Mouse (Mus musculus) heart, embryonic 11.5 days (tissue): Measurements from ENCODE around the gene Ralb. TPM values are rescaled to one million over a fixed set of nuclear protein-coding genes. Genes with fewer than 3 reads are reported as not detected.

ENCODE experiments used
- ATAC-seq: fragments of 200-750 bp; cut with Nextera tagmentation; replicated peaks from 2 replicates; pipeline ENCODE4 v1.8.0; 2017; ENCODE audit warnings: moderate library complexity; ENCODE audit not compliant: insufficient number of reproducible peaks, low FRiP score, low TSS enrichment
- H3K27ac ChIP-seq: fragments of 300-500 bp; sonication (generic); 2 replicates; pipeline ENCODE4 v1.5.1; 2014; ENCODE audit warnings: mild to moderate bottlenecking, low read depth, low read length
- H3K27me3 ChIP-seq: fragments of 300-500 bp; sonication (generic); 2 replicates; pipeline ENCODE4 v1.6.1; 2014; ENCODE audit warnings: mild to moderate bottlenecking, low read length, mixed read lengths; ENCODE audit not compliant: control insufficient read depth, insufficient read depth
- H3K36me3 ChIP-seq: fragments of 300-500 bp; sonication (generic); 2 replicates; pipeline ENCODE4 v1.6.1; 2014; ENCODE audit warnings: mild to moderate bottlenecking, low read length, moderate library complexity, mixed read lengths; ENCODE audit not compliant: control insufficient read depth, insufficient read depth
- H3K4me1 ChIP-seq: fragments of 300-500 bp; sonication (generic); 2 replicates; pipeline ENCODE4 v1.6.1; 2014; ENCODE audit warnings: low read length; ENCODE audit not compliant: control insufficient read depth, insufficient read depth
- H3K4me2 ChIP-seq: fragments of 300-500 bp; sonication (generic); 2 replicates; pipeline ENCODE4 v1.6.1; 2014; ENCODE audit warnings: mild to moderate bottlenecking, moderate library complexity
- H3K4me3 ChIP-seq: fragments of 300-500 bp; sonication (generic); 2 replicates; pipeline ENCODE4 v1.5.1; 2014; ENCODE audit warnings: low read depth, low read length
- H3K9ac ChIP-seq: fragments of 300-500 bp; sonication (generic); 2 replicates; pipeline ENCODE4 v1.6.1; 2014; ENCODE audit warnings: mild to moderate bottlenecking, low read depth, low read length, moderate library complexity
- H3K9me3 ChIP-seq: fragments of 300-500 bp; sonication (generic); replicated peaks from 2 replicates; pipeline ENCODE4 v1.6.1; 2016; ENCODE audit warnings: low read length; ENCODE audit not compliant: control insufficient read depth
- WGBS: fragments of 180-500 bp; shearing (Covaris S2); extraction: QIAGEN DNeasy Blood & Tissue Kit; methylation state at CpG from one replicate; pipeline ENCODE4 v1.1.7; 2014; ENCODE audit not compliant: insufficient replicate concordance; 5-methylcytosine and 5-hydroxymethylcytosine counted together
- polyA plus RNA-seq: library from polyadenylated mRNA; unstranded; fragments of >200 nt; fragmentation: Nextera tagmentation; extraction: Ambion mirVana; gene quantifications from 2 replicates; pipeline ENCODE4 v1.2.1, GENCODE M21; 2014

Ralb gene
- polyA plus RNA-seq, 1 experiment from 2014 or later = 146 TPM

- no peaks in the 10 kb centered on the region for H3K27me3 ChIP-seq
- H3K36me3 ChIP-seq = peaks cover 16% of the 10 kb centered on the region
- no peak overlapping the region for H3K9ac ChIP-seq
- H3K9me3 ChIP-seq = peaks cover 6% of the 10 kb centered on the region; the same call in 1 of the 2 replicates
- 83% methylated on average over 18 of the region's 18 CpGs for WGBS
- no peak; the same call in 1 of the 2 replicates for ATAC-seq
- no peak overlapping the region for H3K27ac ChIP-seq
- no peak overlapping the region for H3K4me3 ChIP-seq
- H3K4me2 ChIP-seq = no peak overlapping the region
- peaks cover 6% of the 10 kb centered on the region; the same call in 1 of the 2 replicates for H3K4me1 ChIP-seq
Measured at GRCm38 (mm10) chr1:119533093-119533805, 28.7 kb upstream of the Ralb start.

GRCm38 (mm10) chr1:119532165-119532564 is 27.6 kb upstream of the Ralb start:
- Histone ChIP-seq H3K4me1 (peaks cover 6% of the 10 kb centered on the region; the same call in 1 of the 2 replicates), H3K36me3 (peaks cover 25% of the 10 kb centered on the region), H3K9me3 (peaks cover 6% of the 10 kb centered on the region; the same call in 1 of the 2 replicates), H3K27ac (no peak overlapping the region), H3K4me2 (no peak overlapping the region), H3K9ac (no peak overlapping the region), H3K4me3 (no peak overlapping the region), H3K27me3 (no peaks in the 10 kb centered on the region)
- ATAC-seq = no peak
- 91% methylated on average over 6 of the region's 6 CpGs for WGBS

GRCm38 (mm10) chr1:119530941-119531340 is 26.3 kb upstream of the Ralb start:
- Histone ChIP-seq H3K4me1 (peaks cover 8% of the 10 kb centered on the region), H3K4me3 (no peak overlapping the region), H3K9me3 (peaks cover 6% of the 10 kb centered on the region), H3K27ac (no peak overlapping the region), H3K36me3 (peaks cover 30% of the 10 kb centered on the region), H3K9ac (no peak overlapping the region), H3K4me2 (no peak overlapping the region), H3K27me3 (no peaks in the 10 kb centered on the region)
- WGBS = 91% methylated on average over 13 of the region's 13 CpGs
- no peak for ATAC-seq

- Histone ChIP-seq H3K27ac (peak within 1 kb of the TSS; percentile 80), H3K4me2 (peak within 1 kb of the TSS; percentile 91), H3K27me3 (no peaks in the 10 kb centered on the region), H3K36me3 (peaks cover 30% of the 10 kb centered on the region), H3K9me3 (peaks cover 6% of the 10 kb centered on the region), H3K4me3 (peak within 1 kb of the TSS; percentile 66), H3K4me1 (peaks cover 17% of the 10 kb centered on the region), H3K9ac (peak within 1 kb of the TSS; percentile 87)
- peak; percentile 95 for ATAC-seq
- 2% methylated on average over 82 of the region's 82 CpGs for WGBS
Measured at GRCm38 (mm10) chr1:119525689-119526591, 21.3 kb upstream of the Ralb start, which contains the start of gene Tmem185b. Gene Tmem185b, plus strand, starts transcription at chr1:119526160.

DNA sequence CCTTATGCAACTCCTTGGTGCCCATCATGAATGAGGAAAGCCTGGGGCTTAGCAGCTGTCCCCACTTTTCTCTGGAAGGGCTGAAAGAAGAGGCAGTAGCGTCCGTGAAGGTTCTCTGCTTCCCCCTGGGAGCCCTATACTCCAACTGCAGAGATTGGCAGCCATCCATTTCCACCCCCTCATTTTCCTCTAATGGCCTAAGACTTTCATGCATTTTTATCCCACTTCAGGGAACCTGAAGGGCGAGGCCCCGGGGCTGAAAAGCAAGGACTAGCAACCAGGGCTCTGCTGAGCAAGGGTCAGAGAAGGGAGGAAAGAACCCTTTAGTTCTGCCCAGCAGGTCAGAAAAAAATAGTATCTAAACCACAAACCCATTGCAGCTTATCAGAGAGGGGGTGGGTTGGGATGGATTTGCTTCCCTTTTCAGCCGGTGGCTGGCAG is 20.4 kb upstream of the Ralb start:
- ATAC-seq = no peak
- WGBS = 26% methylated on average over 5 of the region's 5 CpGs
- peaks cover 6% of the 10 kb centered on the region for H3K9me3 ChIP-seq
- H3K4me2 ChIP-seq = peak overlapping the region; percentile 91
- peaks cover 30% of the 10 kb centered on the region for H3K36me3 ChIP-seq
- no peaks in the 10 kb centered on the region for H3K27me3 ChIP-seq
- H3K27ac ChIP-seq = no peak overlapping the region
- peak overlapping the region; percentile 87; the same call in 1 of the 2 replicates for H3K9ac ChIP-seq
- peak overlapping the region; percentile 66 for H3K4me3 ChIP-seq
- H3K4me1 ChIP-seq = peaks cover 17% of the 10 kb centered on the region

DNA sequence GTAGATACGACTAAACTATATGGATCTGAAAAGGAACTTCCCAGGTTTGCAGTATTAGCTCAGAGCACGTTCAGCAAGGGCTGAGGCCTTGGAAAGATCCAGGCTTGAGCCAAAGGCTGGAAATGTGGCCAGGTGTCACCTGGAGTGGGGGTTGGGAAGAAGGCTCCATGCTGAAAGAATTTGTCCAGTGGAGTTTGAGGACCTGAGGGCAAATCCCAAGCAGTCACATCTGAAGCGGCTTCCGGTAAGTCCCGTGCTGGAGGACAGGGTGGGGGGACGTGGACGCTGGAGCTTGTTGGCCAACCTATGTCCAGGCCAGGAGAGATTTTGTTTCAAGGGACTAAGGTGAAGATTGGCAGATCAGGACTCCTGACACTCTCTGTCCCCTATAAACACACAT is 19.2 kb upstream of the Ralb start:
- no peak for ATAC-seq
- peaks cover 1% of the 10 kb centered on the region for H3K9me3 ChIP-seq
- peaks cover 17% of the 10 kb centered on the region for H3K4me1 ChIP-seq
- no peak overlapping the region for H3K9ac ChIP-seq
- H3K4me3 ChIP-seq = no peak overlapping the region
- 86% methylated on average over 7 of the region's 7 CpGs for WGBS
- H3K27me3 ChIP-seq = no peaks in the 10 kb centered on the region
- peaks cover 20% of the 10 kb centered on the region for H3K36me3 ChIP-seq
- no peak overlapping the region for H3K27ac ChIP-seq
- H3K4me2 ChIP-seq = no peak overlapping the region

DNA sequence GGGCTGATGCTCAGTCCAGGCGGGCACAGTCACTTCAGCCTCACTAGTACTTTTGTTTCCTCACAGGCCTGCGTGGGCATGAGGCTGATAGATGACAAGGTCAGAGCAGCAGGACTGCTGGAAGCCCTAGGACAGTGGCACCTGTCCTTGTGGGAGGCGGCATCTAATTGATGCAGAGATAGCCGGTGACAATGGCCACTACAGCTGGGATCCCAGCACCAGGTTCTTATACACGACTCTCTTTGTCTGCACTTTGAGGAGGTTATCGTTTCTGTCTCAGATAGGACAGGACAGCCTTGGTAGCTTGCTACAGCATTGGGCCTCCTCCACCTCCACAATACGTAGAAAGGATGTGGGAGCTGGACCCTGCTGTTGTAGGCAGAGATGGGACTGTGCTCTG is 18.8 kb upstream of the Ralb start:
- no peak overlapping the region for H3K4me3 ChIP-seq
- H3K27ac ChIP-seq = no peak overlapping the region
- H3K27me3 ChIP-seq = no peaks in the 10 kb centered on the region
- no peak for ATAC-seq
- 78% methylated on average over 7 of the region's 7 CpGs for WGBS
- H3K36me3 ChIP-seq = peaks cover 15% of the 10 kb centered on the region
- H3K9me3 ChIP-seq = no peaks in the 10 kb centered on the region; the same call in 1 of the 2 replicates
- no peak overlapping the region for H3K9ac ChIP-seq
- H3K4me2 ChIP-seq = no peak overlapping the region
- H3K4me1 ChIP-seq = peaks cover 17% of the 10 kb centered on the region

DNA sequence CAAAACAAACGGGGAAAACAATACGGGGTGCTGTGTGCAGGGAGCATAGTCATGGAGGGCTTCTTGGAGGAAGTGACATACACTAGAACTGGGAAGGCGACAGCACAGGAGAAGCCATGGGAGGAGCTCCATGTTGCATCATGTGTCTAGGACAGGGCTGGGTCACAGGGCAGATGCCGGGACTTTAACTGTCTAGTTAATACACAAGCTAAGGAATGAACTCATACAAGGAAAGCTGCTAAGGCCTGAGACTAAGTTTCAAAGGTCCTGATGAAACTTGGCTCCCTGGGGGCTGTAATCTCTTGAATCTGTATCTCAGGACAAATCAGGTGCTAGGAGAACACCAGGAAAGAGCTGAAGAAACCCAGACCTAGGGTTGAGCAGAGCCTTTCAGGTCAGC is 18.1 kb upstream of the Ralb start:
- no peak for ATAC-seq
- Histone ChIP-seq H3K9ac (no peak overlapping the region), H3K4me1 (peaks cover 20% of the 10 kb centered on the region), H3K4me3 (no peak overlapping the region), H3K9me3 (no peaks in the 10 kb centered on the region; the same call in 1 of the 2 replicates), H3K27me3 (no peaks in the 10 kb centered on the region), H3K27ac (no peak overlapping the region), H3K4me2 (no peak overlapping the region), H3K36me3 (peaks cover 11% of the 10 kb centered on the region)
- 68% methylated on average over 4 of the region's 4 CpGs for WGBS
